Mouse (Mus musculus): ENCODE measurements around the gene 1110059E24Rik.

DNA sequence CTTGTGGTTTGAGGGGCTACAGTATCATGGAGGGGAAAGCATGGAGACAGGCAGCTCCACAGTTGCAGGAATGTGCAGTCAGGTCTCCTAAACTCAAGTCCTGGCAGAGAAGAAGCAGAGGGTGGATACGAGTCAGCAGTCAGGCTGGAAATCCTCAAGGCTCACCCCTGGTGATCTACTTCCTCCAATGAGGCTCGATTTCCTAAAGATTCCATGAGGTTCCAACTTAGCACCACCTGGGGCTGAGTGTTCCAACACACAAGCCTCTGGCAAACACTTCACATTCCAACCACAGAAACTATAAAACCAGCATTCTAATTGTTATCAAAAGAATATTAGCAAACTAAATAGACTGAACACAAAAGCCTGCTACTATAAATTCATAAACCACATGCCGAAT is 15.9 kb downstream of the 1110059E24Rik start:
- TF ChIP-seq CTCF (IDR thresholded peaks at IDR 0.05; ENCODE audit: extremely low read depth, insufficient read length, insufficient replicate concordance, low read depth, low read length) (no peak), POLR2A (IDR thresholded peaks at IDR 0.05; ENCODE audit: low read depth, low read length) (no peak)

Measured in small intestine, adult 2 months (tissue).